Mouse (Mus musculus) forebrain, embryonic 13.5 days (tissue): Measurements from ENCODE around the gene 1190005I06Rik. TPM values are rescaled to one million over a fixed set of nuclear protein-coding genes. Genes with fewer than 3 reads are reported as not detected.

Experiments
- ATAC-seq: fragments of 200-750 bp; cut with Nextera tagmentation; 2 replicates; pipeline ENCODE4 v1.8.0; 2017
- H3K27ac ChIP-seq: fragments of 300-500 bp; sonication (generic); 2 replicates; pipeline ENCODE4 v1.5.1; 2015; ENCODE audit warnings: inconsistent platforms, mild to moderate bottlenecking, moderate library complexity
- H3K27me3 ChIP-seq: fragments of 300-500 bp; sonication (generic); 2 replicates; pipeline ENCODE4 v1.6.1; 2015; ENCODE audit warnings: mild to moderate bottlenecking, inconsistent platforms
- H3K36me3 ChIP-seq: fragments of 300-500 bp; sonication (generic); 2 replicates; pipeline ENCODE4 v1.6.1; 2015; ENCODE audit warnings: mild to moderate bottlenecking, inconsistent platforms; ENCODE audit not compliant: poor library complexity, severe bottlenecking
- H3K4me1 ChIP-seq: fragments of 300-500 bp; sonication (generic); 2 replicates; pipeline ENCODE4 v1.6.1; 2015; ENCODE audit warnings: inconsistent platforms
- H3K4me2 ChIP-seq: fragments of 300-500 bp; sonication (generic); 2 replicates; pipeline ENCODE4 v1.6.1; 2015; ENCODE audit warnings: inconsistent platforms, mild to moderate bottlenecking, moderate library complexity
- H3K4me3 ChIP-seq: fragments of 300-500 bp; sonication (generic); 2 replicates; pipeline ENCODE4 v1.5.1; 2015; ENCODE audit warnings: mild to moderate bottlenecking, inconsistent platforms
- H3K9ac ChIP-seq: fragments of 300-500 bp; sonication (generic); 2 replicates; pipeline ENCODE4 v1.6.1; 2015; ENCODE audit warnings: mild to moderate bottlenecking, inconsistent platforms
- H3K9me3 ChIP-seq: fragments of 300-500 bp; sonication (generic); replicated peaks from 2 replicates; pipeline ENCODE4 v1.6.1; 2016; ENCODE audit warnings: inconsistent platforms
- WGBS: fragments of 180-500 bp; shearing (Covaris S2); methylation state at CpG from one replicate; pipeline ENCODE4 v1.1.7; 2015; 5-methylcytosine and 5-hydroxymethylcytosine counted together
- polyA plus RNA-seq: library from polyadenylated mRNA; unstranded; fragments of >200 nt; fragmentation: Nextera tagmentation; extraction: Ambion mirVana; gene quantifications from 2 replicates; pipeline ENCODE4 v1.2.1, GENCODE M21; 2015

Gene 1190005I06Rik
- polyA plus RNA-seq, 1 experiment from 2014 or later: 3.7 TPM

DNA sequence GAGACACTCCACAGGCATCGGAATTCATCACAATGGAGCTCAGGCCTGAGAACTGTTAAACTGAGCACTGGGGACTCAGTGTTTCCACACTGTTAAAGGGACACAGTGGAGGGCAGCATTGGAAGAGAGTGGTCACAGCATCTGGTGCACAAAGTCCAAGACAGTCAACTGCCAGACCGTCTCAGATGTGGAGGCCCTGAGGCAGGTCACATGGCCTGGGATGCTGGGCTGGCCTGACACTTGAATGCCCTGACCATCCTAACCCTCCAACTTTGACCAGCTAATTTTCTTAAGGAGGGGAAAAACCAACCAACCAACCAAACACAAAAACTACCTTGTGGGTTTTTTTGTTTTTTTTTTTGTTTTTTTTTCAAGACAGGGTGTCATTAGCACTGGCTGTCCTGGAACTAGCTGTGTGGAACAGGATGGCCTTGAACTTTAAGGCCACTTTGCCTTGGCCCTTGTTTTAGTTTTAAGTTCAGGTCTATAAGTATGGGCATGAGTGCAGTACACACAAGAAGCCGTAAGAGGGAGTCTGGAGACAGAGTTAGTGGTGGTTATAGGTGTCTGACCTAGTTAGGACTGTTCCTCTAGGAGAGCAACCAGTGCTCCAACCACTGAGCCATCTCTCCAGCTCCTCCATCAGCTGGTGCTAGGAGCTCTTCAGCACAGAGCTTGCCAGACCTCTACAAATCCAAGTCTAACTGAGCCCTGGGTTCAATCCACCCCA, 18.5 kb upstream of the 1190005I06Rik start:
- H3K27me3 ChIP-seq: no peaks in the 10 kb centered on the region
- peak overlapping the region; percentile 88 for H3K4me2 ChIP-seq
- peak overlapping the region; percentile 94 for H3K9ac ChIP-seq
- H3K27ac ChIP-seq: no peak overlapping the region
- H3K36me3 ChIP-seq: peaks cover 11% of the 10 kb centered on the region
- ATAC-seq: no peak
- H3K4me3 ChIP-seq: peak overlapping the region; percentile 86
- 84% methylated on average over 3 of the region's 3 CpGs for WGBS
- peaks cover 49% of the 10 kb centered on the region for H3K4me1 ChIP-seq
- no peaks in the 10 kb centered on the region for H3K9me3 ChIP-seq

DNA sequence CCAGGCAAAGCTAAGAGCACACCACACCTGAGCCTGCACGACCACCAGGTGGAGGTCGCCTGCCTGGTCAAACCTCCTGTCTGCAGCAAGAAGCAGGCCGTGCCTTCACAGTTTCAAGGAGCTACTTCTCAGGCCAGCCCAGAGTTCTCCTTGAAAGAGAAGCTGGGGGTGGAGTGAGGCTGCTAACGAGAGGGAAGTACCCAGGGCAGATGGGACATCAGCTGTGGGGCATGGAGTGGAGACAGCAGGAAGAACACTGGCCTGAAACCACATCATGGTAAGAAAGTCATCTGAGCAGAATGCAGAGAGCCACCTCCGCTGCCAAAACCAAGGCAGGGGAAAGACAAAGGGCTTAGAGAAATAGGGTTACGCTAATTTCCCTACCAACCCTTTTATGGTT, 17.1 kb upstream of the 1190005I06Rik start:
- Histone ChIP-seq H3K4me2 (no peak overlapping the region), H3K27ac (no peak overlapping the region), H3K9ac (no peak overlapping the region), H3K9me3 (no peaks in the 10 kb centered on the region), H3K4me3 (no peak overlapping the region), H3K4me1 (peaks cover 46% of the 10 kb centered on the region), H3K27me3 (no peaks in the 10 kb centered on the region), H3K36me3 (peaks cover 11% of the 10 kb centered on the region; the same call in 1 of the 2 replicates)
- no peak for ATAC-seq
- 73% methylated on average over 6 of the region's 6 CpGs for WGBS

DNA sequence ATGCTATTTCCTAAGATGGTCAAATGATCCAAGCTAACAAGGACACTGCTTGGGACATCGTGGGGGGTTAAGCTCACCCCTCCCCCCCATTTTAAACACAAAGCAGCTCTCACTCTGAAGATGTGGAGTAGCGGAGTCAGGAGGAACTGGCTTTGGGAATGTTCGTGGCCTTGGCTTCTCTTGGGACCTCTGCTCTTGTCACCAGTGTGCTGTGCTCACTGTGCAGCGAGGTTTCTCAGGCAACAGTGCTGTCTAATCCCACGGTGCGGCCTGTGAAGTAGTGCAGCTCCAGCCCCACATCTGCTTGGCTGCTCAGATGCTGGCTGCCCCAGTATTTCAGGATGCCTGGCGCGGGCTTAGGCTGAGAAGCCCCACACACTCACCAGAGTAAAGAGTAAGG, 10.0 kb upstream of the 1190005I06Rik start:
- H3K36me3 ChIP-seq: peaks cover 76% of the 10 kb centered on the region
- no peak for ATAC-seq

DNA sequence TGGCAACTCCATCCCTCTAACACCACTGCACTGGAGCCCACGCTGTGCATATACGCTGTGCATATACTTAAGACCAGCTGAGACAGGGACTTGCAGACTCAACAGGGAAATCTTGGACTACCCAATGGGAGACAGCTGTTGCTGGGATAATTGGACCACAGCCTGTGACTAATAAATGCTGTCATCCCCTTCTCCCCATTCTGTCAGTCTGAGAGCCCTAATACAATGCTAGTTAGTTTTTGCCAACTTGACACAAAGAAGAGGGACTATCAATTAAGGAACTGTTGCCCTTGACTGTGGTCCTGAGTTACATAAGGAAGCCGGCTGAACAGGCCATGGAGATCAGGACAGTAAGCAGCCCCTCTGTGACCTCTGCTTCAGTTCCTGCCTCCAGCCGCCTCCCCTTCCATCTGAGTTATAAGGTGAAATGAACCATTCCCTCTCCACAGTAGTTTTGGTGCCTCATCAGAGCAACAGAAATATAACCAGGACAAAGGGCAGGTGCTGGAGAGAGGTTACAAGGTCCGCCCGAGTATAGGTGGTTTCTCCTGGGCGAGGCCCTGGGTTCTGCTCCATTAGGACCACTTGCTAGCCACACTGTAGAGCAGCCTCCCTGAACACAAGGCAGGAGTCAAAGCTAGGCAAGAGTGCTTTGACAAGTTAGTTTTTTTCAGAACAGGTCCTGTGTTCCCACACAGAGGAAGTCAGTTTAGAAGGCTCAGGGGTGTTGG, 9.1 kb upstream of the 1190005I06Rik start:
- H3K27me3 ChIP-seq: no peaks in the 10 kb centered on the region
- no peaks in the 10 kb centered on the region; the same call in 1 of the 2 replicates for H3K4me1 ChIP-seq
- H3K36me3 ChIP-seq: peaks cover 76% of the 10 kb centered on the region
- H3K9ac ChIP-seq: no peak overlapping the region
- H3K27ac ChIP-seq: no peak overlapping the region
- no peak for ATAC-seq
- 90% methylated on average over 7 of the region's 7 CpGs for WGBS
- H3K4me3 ChIP-seq: no peak overlapping the region
- H3K9me3 ChIP-seq: no peaks in the 10 kb centered on the region
- H3K4me2 ChIP-seq: no peak overlapping the region

More for the DNA sequence above, 10.0 kb upstream of the 1190005I06Rik start:
- Histone ChIP-seq H3K9me3 (no peaks in the 10 kb centered on the region), H3K4me1 (no peaks in the 10 kb centered on the region; the same call in 1 of the 2 replicates), H3K27me3 (no peaks in the 10 kb centered on the region), H3K4me3 (no peak overlapping the region), H3K9ac (no peak overlapping the region), H3K4me2 (no peak overlapping the region), H3K27ac (no peak overlapping the region)
- WGBS: 86% methylated on average over 8 of the region's 8 CpGs

DNA sequence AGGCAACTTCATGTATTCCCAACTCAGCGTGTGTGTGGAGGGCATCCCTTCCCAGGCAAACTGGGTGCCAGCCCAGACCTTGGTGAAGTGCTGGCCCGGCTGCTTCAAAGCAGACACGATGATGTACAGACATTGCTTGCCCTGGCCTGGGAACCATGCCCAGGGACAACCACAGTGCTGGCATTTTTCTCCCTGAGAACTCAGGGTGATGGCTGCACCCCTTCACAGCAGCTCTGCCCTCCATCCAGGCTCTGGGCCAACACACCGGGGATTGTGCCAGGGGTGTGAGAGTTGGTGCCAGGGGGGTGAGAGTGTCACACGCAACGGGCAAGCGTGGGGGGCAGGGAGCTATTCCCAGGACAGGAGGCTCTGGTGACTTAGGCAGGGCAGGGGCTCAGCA, 2.8 kb downstream of the 1190005I06Rik start:
- Histone ChIP-seq H3K27me3 (no peaks in the 10 kb centered on the region), H3K9me3 (no peaks in the 10 kb centered on the region), H3K4me3 (no peak overlapping the region), H3K4me2 (no peak overlapping the region), H3K9ac (0 out of 2 replicates have a peak overlapping the region, but pooled peaks have one; percentile 19), H3K36me3 (no peaks in the 10 kb centered on the region), H3K4me1 (peaks cover 7% of the 10 kb centered on the region; the same call in 1 of the 2 replicates), H3K27ac (peak overlapping the region; percentile 14; the same call in 1 of the 2 replicates)
- ATAC-seq: peak; percentile 30; the same call in 1 of the 2 replicates
- WGBS: 59% methylated on average over 7 of the region's 7 CpGs

DNA sequence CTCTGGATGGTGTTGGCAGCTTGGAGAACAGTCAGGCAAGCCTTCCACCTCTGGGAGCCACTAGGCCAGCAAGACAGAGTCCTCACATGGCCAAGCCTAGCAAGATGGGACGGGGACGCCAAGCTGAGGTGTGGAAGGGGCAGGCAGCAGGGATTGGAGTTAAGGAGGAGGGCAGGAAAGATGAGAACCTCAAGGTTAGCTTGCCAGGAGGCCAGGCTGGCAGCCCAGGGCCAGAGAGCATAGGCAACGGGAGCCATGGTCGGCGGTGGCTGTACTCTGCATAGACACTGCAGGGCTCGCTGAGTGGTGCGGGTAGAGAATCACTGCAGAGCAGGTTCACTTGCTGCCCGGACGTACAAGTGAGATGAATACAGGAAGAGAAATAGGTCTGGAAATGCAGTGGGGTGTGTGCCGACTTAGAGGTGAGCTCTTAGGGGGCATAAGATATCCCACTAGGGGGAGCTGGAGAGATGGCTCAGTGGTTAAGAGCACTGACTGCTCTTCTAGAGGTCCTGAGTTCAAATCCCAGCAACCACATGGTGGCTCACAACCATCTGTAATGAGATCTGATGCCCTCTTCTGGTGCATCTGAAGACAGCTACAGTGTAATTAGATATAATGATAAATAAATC, 5.3 kb downstream of the 1190005I06Rik start:
- Histone ChIP-seq H3K27ac (no peak overlapping the region), H3K4me1 (peaks cover 7% of the 10 kb centered on the region; the same call in 1 of the 2 replicates), H3K27me3 (no peaks in the 10 kb centered on the region), H3K4me2 (no peak overlapping the region), H3K9me3 (no peaks in the 10 kb centered on the region), H3K36me3 (no peaks in the 10 kb centered on the region), H3K4me3 (no peak overlapping the region), H3K9ac (no peak overlapping the region)
- no peak for ATAC-seq
- WGBS: 77% methylated on average over 10 of the region's 10 CpGs

DNA sequence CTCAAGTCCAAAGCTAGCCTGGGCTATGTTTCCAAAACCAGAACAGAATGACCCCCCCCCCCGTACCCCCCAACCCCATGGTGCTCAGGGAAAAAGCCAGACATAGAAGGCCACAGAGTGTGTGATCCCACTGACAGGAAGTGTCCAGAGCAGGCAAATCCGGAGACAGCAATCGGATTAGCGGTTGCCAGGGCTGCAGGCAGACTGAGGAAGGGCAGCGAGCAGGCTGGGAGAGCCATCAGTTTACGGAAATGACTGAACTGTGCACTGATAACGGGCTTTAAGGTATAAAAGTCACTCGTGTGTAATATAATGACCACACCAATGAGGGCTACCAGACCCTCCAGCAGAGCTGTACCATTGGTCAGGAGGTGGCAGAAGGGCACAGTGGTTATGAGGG, 6.2 kb downstream of the 1190005I06Rik start:
- Histone ChIP-seq H3K36me3 (no peaks in the 10 kb centered on the region), H3K9ac (no peak overlapping the region), H3K9me3 (no peaks in the 10 kb centered on the region), H3K27ac (no peak overlapping the region), H3K4me3 (no peak overlapping the region), H3K4me2 (no peak overlapping the region), H3K27me3 (peaks cover 4% of the 10 kb centered on the region), H3K4me1 (peaks cover 7% of the 10 kb centered on the region; the same call in 1 of the 2 replicates)
- ATAC-seq: no peak
- 22% methylated on average over 8 of the region's 8 CpGs for WGBS

DNA sequence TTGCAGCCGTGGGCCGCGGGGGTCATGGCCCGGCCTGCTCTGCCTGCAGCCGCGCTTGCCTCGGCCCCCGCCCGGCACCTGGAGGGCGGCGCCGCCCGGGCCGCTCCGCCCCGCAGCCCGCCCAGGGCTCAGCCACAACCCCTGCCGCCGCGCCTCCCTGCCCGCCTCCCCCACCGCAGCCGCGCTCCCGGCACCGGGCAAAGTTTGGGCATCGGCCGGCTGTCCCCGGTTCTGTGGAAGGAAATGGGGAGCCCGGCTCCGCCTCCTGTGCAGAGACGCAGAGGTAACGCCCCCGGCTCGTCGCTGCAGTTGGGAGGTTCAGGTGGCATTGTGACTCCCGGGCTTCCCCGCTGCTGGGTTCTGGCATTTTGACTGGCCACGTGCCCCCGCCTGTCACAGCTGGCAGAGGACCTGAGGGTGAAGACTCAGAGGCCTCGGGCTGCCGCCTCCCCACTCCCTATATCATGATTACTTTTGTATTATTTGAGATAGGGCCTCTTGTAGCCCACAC, 13.0 kb downstream of the 1190005I06Rik start:
- WGBS: 1% methylated on average over 41 of the region's 42 CpGs
- Histone ChIP-seq H3K27ac (no peak overlapping the region), H3K4me3 (peak overlapping the region; percentile 52), H3K36me3 (no peaks in the 10 kb centered on the region), H3K9ac (peak overlapping the region; percentile 63), H3K27me3 (peaks cover 56% of the 10 kb centered on the region), H3K9me3 (no peaks in the 10 kb centered on the region), H3K4me2 (peak overlapping the region; percentile 93), H3K4me1 (peaks cover 14% of the 10 kb centered on the region)
- peak; percentile 52 for ATAC-seq

DNA sequence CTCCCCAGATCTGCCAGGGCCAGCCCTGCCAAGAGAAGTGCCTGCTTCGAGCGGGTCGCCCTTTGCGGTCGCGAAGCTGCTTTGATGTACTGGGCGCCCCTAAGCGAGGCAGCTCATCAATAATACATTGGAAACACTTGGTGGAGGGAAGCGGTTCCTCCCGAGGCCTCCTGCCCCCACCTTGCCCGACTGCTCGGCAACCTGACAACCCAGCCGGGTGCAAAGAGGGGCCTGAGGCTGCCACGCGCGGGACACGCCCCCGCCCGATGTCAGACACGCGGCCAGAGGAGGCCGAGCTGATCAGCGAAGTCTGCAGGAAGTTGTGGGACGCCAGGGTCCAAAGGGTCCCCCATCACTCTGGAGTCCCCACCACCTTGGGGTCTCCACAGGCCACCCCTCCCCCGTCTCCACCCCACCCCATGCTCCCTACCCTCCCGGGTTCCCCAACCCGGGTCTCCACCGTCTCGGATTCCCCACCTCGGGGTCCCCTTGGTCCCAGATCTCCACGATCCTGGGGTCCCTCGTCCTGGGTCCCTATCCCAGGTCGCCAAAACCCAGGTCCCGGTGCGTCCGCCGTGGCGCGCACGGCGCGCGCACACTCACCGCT, 13.7 kb downstream of the 1190005I06Rik start:
- Histone ChIP-seq H3K27me3 (peaks cover 56% of the 10 kb centered on the region), H3K4me2 (peak overlapping the region; percentile 93), H3K9me3 (no peaks in the 10 kb centered on the region), H3K9ac (peak overlapping the region; percentile 63), H3K36me3 (no peaks in the 10 kb centered on the region), H3K4me1 (peaks cover 14% of the 10 kb centered on the region), H3K4me3 (peak overlapping the region; percentile 52), H3K27ac (no peak overlapping the region)
- ATAC-seq: peak; percentile 48; the same call in 1 of the 2 replicates
- WGBS: under 1% methylated on average over 42 of the region's 44 CpGs

DNA sequence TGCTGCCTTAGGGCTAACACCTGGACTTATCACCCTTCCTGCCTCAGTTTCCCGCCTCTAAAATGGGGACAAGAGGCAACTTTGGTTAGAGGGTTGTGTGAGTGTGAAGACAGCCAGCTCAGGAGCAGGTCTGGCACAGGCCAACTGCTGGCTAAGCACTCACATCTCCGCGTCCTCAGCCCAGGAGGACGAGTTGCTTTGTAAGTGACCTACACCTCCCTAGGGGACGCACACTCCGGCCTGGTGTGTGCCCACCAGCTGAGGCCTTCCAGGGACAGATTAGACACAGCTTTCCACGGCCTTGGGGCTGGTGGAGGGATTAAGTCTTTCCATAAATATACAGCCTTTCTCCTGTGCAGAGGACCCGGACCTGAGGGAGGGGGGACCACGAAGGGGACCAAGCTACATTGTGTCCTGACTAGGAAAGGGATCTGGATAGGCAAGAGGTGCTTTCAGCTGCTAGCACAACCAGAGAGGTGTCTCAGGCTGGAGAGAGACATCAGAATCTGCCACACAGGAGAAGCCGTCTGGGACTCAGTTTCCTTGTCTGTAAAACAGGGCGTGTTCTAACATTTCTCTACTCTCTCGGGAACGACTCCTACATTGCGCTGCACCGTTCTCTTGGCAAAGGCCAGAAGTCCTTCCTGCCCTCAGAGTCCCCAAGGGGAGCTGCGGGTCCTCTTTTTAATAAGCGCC, 14.3 kb downstream of the 1190005I06Rik start:
- 30% methylated on average over 17 of the region's 17 CpGs for WGBS
- peaks cover 14% of the 10 kb centered on the region for H3K4me1 ChIP-seq
- ATAC-seq: no peak
- H3K4me2 ChIP-seq: peak overlapping the region; percentile 93
- H3K27ac ChIP-seq: no peak overlapping the region
- H3K36me3 ChIP-seq: no peaks in the 10 kb centered on the region
- peak overlapping the region; percentile 52 for H3K4me3 ChIP-seq
- H3K9ac ChIP-seq: peak overlapping the region; percentile 63; the same call in 1 of the 2 replicates
- no peaks in the 10 kb centered on the region for H3K9me3 ChIP-seq
- H3K27me3 ChIP-seq: peaks cover 56% of the 10 kb centered on the region
